Mouse (Mus musculus): ENCODE measurements around the gene Tlk1. TPM values are rescaled to one million over a fixed set of nuclear protein-coding genes. Genes with fewer than 3 reads are reported as not detected.
A peak's percentile ranks its signal among the peaks of the same experiment; 100 is the strongest.

The Tlk1 gene
- polyA plus RNA-seq, 1 experiment from 2014 or later = 27.0 TPM

DNA sequence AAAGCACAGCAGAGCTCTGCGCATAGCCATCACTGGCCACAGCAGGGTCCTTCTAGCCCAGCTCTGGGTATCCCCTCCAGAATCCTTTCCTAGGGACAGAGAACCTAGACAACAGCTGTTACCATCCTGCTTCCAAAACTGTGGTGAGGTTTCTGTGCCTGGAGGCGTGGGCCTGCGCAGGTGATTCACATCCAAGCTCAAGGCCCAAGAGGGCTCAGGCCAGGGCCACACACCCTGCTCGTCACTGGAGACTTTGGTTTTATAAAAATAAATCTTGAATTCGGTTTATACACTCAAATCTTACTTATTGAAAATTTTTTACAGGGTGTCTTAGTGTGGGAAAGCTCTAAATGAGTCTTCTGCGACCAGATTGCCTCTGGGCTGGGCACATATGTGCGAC, 115.3 kb downstream of the Tlk1 start:
- WGBS = 93% methylated on average over 7 of the region's 7 CpGs
- Histone ChIP-seq H3K27ac (no peak overlapping the region), H3K4me2 (no peak overlapping the region), H3K27me3 (no peaks in the 10 kb centered on the region), H3K4me3 (replicated peaks) (no peak overlapping the region), H3K9me3 (replicated peaks) (no peaks in the 10 kb centered on the region), H3K4me1 (no peaks in the 10 kb centered on the region), H3K36me3 (peaks cover 50% of the 10 kb centered on the region), H3K9ac (no peak overlapping the region)
- ATAC-seq (replicated peaks; ENCODE audit: low FRiP score) = no peak

DNA sequence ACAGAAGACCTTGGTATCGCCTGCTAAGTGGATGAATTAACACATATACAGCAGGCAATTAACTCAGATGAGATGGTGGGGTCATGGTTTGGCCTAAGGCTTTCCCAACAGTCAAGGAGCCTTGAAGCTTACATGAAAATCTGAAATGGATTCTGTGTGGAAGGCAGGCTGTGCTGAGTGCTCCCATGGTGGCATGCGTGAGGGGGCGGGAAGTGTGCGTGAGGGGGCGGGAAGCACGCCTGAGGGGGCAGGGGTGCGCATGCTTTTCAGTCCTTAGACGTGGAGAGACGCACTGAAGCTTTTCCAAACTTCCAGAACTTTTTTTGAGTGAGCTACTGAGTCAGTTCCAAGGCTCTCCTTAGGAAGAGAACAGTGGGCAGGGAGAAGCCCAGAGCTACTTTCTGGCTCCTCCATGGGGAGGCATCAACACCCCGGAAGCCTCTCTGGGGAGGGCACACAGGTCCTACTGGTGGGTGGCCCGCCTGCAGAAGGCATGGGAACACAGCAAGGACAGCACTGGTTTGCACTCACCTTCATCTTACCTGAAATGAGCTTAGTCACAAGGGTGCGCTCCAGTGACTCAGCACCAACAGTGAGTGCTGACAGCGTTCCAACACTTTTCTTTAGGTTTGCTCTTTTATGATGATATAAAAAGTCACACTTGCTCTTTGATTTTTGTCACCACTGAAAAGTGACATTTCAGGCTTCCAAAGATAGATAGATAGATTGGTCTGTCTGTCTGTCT, 116.4 kb downstream of the Tlk1 start:
- Histone ChIP-seq H3K9ac (no peak overlapping the region), H3K4me2 (no peak overlapping the region), H3K27ac (no peak overlapping the region), H3K4me3 (replicated peaks) (no peak overlapping the region), H3K4me1 (peaks cover 6% of the 10 kb centered on the region), H3K27me3 (no peaks in the 10 kb centered on the region), H3K9me3 (replicated peaks) (no peaks in the 10 kb centered on the region), H3K36me3 (peaks cover 40% of the 10 kb centered on the region)
- no peak for ATAC-seq (replicated peaks; ENCODE audit: low FRiP score)
- WGBS = 68% methylated on average over 13 of the region's 13 CpGs

DNA sequence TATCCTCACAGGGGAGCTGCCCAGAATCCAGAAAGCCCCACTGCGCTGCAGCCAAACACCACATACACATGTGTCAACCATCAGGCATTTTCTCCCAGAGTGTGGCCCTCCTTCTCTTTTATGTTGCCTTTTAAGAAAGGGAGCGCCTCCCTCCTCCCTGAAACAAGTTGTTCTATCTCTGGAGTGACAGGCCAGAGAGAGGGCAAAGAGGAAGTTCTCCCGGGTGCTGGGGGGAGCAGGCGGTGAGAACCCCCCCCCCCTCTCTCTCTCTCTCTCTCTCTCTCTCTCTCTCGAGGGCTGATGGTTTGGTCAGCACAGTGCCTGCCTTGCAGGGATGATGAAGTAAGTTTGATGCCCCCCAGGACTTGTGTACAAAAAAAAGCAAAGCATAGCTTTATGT, 123.1 kb downstream of the Tlk1 start:
- no peak overlapping the region for H3K9ac ChIP-seq
- H3K27ac ChIP-seq = no peak overlapping the region
- no peak for ATAC-seq (replicated peaks; ENCODE audit: low FRiP score)
- H3K4me1 ChIP-seq = peaks cover 11% of the 10 kb centered on the region
- WGBS = 46% methylated on average over 4 of the region's 5 CpGs
- H3K9me3 ChIP-seq (replicated peaks) = no peaks in the 10 kb centered on the region
- no peaks in the 10 kb centered on the region for H3K27me3 ChIP-seq
- no peak overlapping the region for H3K4me2 ChIP-seq
- H3K4me3 ChIP-seq (replicated peaks) = no peak overlapping the region
- 0 out of 2 replicates have a peak, but pooled peaks cover 4% of the 10 kb centered on the region for H3K36me3 ChIP-seq

DNA sequence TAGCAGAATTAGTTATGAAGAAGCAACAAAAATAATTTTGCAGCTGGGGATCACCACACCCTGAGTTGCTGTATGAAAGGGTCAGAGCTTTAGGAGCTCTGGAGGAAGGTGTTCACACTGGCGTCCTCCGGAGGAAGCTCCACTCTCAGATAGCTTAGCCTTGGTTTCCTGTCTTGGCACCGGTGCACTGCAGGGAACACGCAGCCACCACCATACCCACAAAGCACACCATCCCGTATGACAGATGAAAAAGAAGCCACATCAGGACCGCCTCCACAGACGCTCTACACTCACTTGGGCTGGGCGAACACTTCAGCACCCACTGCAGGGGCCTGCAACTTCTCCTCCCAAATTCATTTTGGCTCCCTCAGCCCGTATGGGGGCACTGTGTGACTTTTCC, 124.0 kb downstream of the Tlk1 start:
- H3K4me1 ChIP-seq = peaks cover 11% of the 10 kb centered on the region
- no peak overlapping the region for H3K4me3 ChIP-seq (replicated peaks)
- no peaks in the 10 kb centered on the region for H3K9me3 ChIP-seq (replicated peaks)
- no peak for ATAC-seq (replicated peaks; ENCODE audit: low FRiP score)
- H3K27ac ChIP-seq = no peak overlapping the region
- 0 out of 2 replicates have a peak, but pooled peaks cover 4% of the 10 kb centered on the region for H3K36me3 ChIP-seq
- H3K27me3 ChIP-seq = no peaks in the 10 kb centered on the region
- no peak overlapping the region for H3K9ac ChIP-seq
- no peak overlapping the region for H3K4me2 ChIP-seq
- 65% methylated on average over 9 of the region's 9 CpGs for WGBS

DNA sequence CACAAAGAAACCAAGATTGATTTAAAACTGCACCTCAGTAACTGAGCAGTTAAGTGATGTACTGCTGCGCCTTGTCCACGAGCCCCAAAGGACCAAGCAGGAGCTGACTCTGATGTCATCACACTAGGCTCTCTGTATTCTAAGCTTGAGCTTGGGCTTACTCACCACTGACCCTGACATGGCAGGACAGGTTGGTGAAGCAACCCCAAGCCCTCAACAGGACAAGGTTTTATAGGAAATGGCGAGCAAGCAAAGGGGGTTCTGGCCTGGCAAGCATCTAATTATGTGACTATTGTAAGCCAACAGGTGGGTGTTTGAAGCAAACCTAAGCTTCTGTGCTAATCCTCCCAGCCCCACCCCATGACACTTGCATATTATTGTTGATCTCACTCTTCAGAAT, 124.7 kb downstream of the Tlk1 start:
- Histone ChIP-seq H3K27me3 (no peaks in the 10 kb centered on the region), H3K4me2 (no peak overlapping the region), H3K27ac (no peak overlapping the region), H3K4me1 (peaks cover 11% of the 10 kb centered on the region), H3K36me3 (0 out of 2 replicates have a peak, but pooled peaks cover 4% of the 10 kb centered on the region), H3K9me3 (replicated peaks) (no peaks in the 10 kb centered on the region), H3K9ac (no peak overlapping the region), H3K4me3 (replicated peaks) (no peak overlapping the region)
- ATAC-seq (replicated peaks; ENCODE audit: low FRiP score) = no peak
- 90% methylated on average over 3 of the region's 3 CpGs for WGBS

DNA sequence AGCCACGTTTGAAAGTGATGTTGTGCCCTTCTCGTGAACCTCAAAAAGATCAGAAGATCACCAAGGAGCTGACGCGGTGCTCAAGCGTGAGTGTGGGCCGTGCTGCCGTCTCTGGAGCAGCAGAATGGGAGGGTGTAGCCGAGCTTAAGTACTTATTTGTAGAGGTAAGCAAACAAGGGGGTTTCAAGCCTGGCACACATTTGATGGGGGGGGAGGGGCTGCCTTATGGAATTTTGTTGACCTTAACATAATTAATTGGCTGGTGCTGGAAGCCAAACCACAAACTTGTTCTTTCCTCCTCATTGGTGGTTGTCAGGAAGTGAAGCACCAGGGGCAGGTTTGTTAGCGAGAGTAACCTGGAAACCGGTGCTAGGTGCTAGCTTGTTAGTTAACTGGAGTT, 129.8 kb downstream of the Tlk1 start:
- H3K4me2 ChIP-seq = no peak overlapping the region
- H3K4me3 ChIP-seq (replicated peaks) = no peak overlapping the region
- no peaks in the 10 kb centered on the region for H3K4me1 ChIP-seq
- H3K9me3 ChIP-seq (replicated peaks) = no peaks in the 10 kb centered on the region
- H3K27ac ChIP-seq = no peak overlapping the region
- H3K36me3 ChIP-seq = peaks cover 33% of the 10 kb centered on the region
- no peak for ATAC-seq (replicated peaks; ENCODE audit: low FRiP score)
- H3K27me3 ChIP-seq = no peaks in the 10 kb centered on the region
- 87% methylated on average over 10 of the region's 10 CpGs for WGBS
- no peak overlapping the region for H3K9ac ChIP-seq

DNA sequence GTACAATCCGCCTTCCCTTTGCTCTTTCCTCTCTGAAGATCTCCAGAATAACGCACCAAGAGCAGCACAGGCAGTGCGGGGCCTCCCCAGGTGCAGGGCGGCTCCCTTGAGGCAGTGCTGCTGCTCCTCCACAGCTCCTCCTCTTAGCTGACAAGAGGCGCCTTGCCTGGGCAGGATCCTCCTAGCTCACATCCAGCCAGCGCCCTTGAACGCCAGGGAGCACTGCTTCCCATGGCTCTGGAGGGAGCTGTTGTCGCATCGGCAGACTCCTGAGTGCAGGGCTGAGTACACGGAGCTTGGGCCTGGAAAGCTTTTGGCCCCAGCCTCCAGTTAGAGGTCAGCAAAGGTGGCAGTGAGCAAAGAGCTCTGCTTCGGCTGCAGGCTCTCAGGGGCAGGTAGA, 135.3 kb downstream of the Tlk1 start:
- peaks cover 84% of the 10 kb centered on the region for H3K36me3 ChIP-seq

DNA sequence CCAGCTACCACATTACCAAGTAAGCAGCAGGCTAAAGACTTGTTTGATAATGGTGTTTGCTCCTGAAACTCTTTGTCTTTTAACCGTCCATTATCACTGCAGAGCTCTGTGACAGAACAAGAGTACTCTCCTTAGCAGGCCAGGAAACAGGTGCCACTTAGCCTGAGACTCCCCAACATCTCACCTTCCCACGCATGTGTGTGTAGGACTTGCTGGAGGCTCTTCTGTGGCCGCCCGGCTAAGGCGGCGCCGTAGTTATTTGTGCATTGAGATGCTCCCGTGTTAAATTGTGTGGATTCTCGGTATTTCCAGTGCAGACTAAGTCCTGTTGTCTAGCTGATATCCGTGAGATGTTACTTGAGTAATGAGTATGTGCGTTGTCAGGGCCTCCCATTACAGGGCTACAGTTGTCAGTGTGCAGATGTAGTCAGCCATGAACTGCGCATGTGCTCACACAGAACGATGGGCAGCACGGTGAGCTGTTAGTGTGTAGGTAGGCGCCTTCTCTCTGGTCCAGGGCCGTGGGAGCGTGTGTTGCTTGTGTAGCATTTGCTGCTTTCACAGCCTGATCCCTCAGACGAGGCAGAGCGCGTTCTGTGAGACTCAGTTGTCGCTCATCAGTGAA, 137.0 kb downstream of the Tlk1 start:
- no peak for ATAC-seq (replicated peaks; ENCODE audit: low FRiP score)
- Histone ChIP-seq H3K9ac (no peak overlapping the region), H3K27ac (no peak overlapping the region), H3K4me1 (no peaks in the 10 kb centered on the region), H3K9me3 (replicated peaks) (no peaks in the 10 kb centered on the region), H3K36me3 (peaks cover 98% of the 10 kb centered on the region), H3K4me2 (no peak overlapping the region), H3K4me3 (replicated peaks) (no peak overlapping the region), H3K27me3 (no peaks in the 10 kb centered on the region)
- 94% methylated on average over 21 of the region's 21 CpGs for WGBS

More for the DNA sequence above, 135.3 kb downstream of the Tlk1 start:
- WGBS = 78% methylated on average over 11 of the region's 11 CpGs
- 0 out of 2 replicates have a peak, but pooled peaks have one; percentile 12 for ATAC-seq (replicated peaks; ENCODE audit: low FRiP score)
- H3K27ac ChIP-seq = no peak overlapping the region
- no peak overlapping the region for H3K4me3 ChIP-seq (replicated peaks)
- H3K9me3 ChIP-seq (replicated peaks) = no peaks in the 10 kb centered on the region
- H3K4me2 ChIP-seq = no peak overlapping the region
- no peaks in the 10 kb centered on the region for H3K27me3 ChIP-seq
- no peak overlapping the region for H3K9ac ChIP-seq
- no peaks in the 10 kb centered on the region for H3K4me1 ChIP-seq

DNA sequence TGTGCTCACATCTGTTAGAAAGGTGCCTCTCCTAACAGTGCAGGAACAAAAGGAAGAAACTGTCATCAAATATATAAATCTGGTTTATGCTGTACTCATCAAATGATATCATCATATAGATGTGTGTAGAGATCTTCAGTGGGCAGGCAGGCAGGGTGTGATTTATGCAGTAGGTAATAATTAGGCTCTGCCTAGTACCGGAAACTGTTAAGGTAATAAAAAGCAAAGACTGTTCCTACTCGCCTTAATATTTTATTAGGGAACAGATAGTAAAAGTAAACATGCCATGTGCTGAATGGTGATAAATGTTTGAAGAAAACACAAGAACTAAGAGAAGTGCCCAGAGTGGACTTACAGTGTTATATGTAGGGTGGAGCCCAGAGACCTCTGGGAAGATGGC, 143.2 kb downstream of the Tlk1 start:
- Histone ChIP-seq H3K36me3 (peaks cover 95% of the 10 kb centered on the region), H3K9me3 (replicated peaks) (no peaks in the 10 kb centered on the region), H3K9ac (no peak overlapping the region), H3K27me3 (no peaks in the 10 kb centered on the region), H3K4me2 (no peak overlapping the region), H3K27ac (no peak overlapping the region), H3K4me1 (no peaks in the 10 kb centered on the region), H3K4me3 (replicated peaks) (no peak overlapping the region)
- ATAC-seq (replicated peaks; ENCODE audit: low FRiP score) = no peak
- 71% methylated on average over 2 of the region's 2 CpGs for WGBS

DNA sequence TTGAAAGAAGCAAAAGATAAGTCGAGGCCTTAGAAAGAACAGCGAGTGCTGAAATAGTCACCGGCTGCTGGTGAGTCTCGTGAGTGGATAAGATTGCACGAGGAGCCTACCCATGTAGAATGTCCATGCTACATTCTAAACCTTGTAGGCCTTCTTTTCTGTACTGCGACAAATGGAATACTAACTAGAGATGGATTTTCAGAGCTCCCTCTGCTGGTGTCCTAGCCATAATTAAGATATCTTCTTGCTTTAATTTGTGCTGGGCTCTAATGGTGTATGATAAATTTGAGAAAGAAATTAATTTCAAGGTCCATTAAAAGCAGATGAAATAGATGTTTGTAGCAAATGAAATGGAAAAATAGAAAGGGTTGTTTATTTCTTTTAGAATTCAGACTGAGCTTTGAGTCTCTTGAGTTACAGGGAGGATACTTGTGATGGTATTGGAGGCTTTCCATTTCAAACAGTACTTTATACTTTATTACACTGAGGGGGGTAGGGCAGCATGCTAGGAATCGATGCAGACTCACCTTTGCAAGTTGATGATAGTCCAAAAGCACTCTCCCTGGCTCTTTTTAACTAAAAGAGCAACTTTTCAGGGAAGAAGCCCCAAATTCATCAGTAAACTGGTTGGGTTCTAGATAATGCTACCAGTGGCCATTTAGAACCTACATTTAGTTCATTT, 151.9 kb downstream of the Tlk1 start:
- H3K9me3 ChIP-seq (replicated peaks) = no peaks in the 10 kb centered on the region
- no peak overlapping the region for H3K9ac ChIP-seq
- no peak overlapping the region for H3K27ac ChIP-seq
- no peak overlapping the region for H3K4me3 ChIP-seq (replicated peaks)
- H3K36me3 ChIP-seq = peaks cover 11% of the 10 kb centered on the region
- WGBS = 86% methylated on average over 7 of the region's 7 CpGs
- no peaks in the 10 kb centered on the region for H3K27me3 ChIP-seq
- no peak overlapping the region for H3K4me2 ChIP-seq
- H3K4me1 ChIP-seq = no peaks in the 10 kb centered on the region
- no peak for ATAC-seq (replicated peaks; ENCODE audit: low FRiP score)

DNA sequence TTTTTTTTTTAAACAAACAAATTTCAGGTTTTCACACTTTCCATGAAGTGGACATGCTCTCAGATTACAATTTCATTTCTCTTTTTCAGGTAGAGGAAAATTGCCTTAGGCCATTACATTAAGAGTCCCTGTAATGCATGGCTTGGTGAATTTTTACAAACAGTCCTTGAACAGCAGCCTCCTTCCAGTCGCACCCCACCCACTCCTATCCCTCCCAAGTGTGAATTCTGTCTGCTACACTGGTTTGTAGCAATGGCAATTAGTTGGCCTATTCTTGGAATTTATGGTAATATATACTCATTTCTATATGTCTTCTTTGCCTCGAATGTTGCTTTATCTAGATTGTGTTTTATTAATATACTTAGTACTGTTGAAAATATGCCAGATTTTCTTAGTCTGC, 153.1 kb downstream of the Tlk1 start:
- no peaks in the 10 kb centered on the region for H3K27me3 ChIP-seq
- WGBS = 73% methylated on average over 2 of the region's 2 CpGs
- no peak overlapping the region for H3K27ac ChIP-seq
- no peak overlapping the region for H3K4me2 ChIP-seq
- H3K4me3 ChIP-seq (replicated peaks) = no peak overlapping the region
- H3K9ac ChIP-seq = no peak overlapping the region
- no peaks in the 10 kb centered on the region for H3K9me3 ChIP-seq (replicated peaks)
- H3K4me1 ChIP-seq = no peaks in the 10 kb centered on the region
- no peak for ATAC-seq (replicated peaks; ENCODE audit: low FRiP score)
- peaks cover 2% of the 10 kb centered on the region; the same call in 1 of the 2 replicates for H3K36me3 ChIP-seq

DNA sequence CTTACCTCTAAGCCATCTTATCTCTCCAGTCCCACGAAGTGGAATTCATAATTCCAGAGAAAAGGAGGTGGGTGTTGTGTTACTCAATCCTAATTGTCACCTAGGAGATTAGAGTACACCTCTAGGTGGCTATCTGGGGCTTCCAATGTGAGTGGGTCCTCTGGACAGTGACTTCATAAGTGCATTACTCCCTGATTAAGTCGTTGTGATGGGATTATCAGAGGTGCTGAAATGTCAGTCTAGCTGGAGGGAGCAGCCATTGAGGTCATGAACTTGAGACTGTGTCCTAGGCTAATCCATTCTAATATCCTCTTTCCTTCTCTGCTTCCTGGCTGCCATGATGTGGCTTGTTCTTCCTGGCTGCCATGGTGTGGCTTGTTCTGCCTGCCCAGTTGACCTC, 155.6 kb downstream of the Tlk1 start:
- Histone ChIP-seq H3K9me3 (replicated peaks) (no peaks in the 10 kb centered on the region), H3K4me2 (no peak overlapping the region), H3K9ac (no peak overlapping the region), H3K4me3 (replicated peaks) (no peak overlapping the region), H3K27me3 (no peaks in the 10 kb centered on the region), H3K27ac (no peak overlapping the region), H3K36me3 (peaks cover 13% of the 10 kb centered on the region), H3K4me1 (peaks cover 3% of the 10 kb centered on the region; the same call in 1 of the 2 replicates)
- no peak for ATAC-seq (replicated peaks; ENCODE audit: low FRiP score)
- WGBS = 55% methylated on average over 2 of the region's 2 CpGs
